Mouse (Mus musculus) bone marrow, adult 2 months (tissue): ENCODE measurements around the gene Nfia. TPM values are rescaled to one million over a fixed set of nuclear protein-coding genes. Genes with fewer than 3 reads are reported as not detected.

Experiments used
- H3K27ac ChIP-seq: fragments of 200-500 bp; 2 replicates; pipeline ENCODE4 v1.5.1; 2012; ENCODE audit warnings: low read depth, mild to moderate bottlenecking, control low read depth, inconsistent platforms, low read length; ENCODE audit not compliant: control insufficient read depth, poor library complexity, insufficient read depth
- H3K4me1 ChIP-seq: fragments of 200-500 bp; 2 replicates; pipeline ENCODE4 v1.6.1; 2011; ENCODE audit warnings: low read length; ENCODE audit not compliant: control insufficient read depth, insufficient read depth
- H3K4me3 ChIP-seq: fragments of 200-500 bp; replicated peaks from 2 replicates; pipeline ENCODE3; 2011; ENCODE audit warnings: mild to moderate bottlenecking, low read depth, low read length, control low read depth; ENCODE audit not compliant: control insufficient read depth
- CTCF ChIP-seq: fragments of 200-500 bp; IDR thresholded peaks from 2 replicates; pipeline ENCODE4 v1.5.1; 2011; ENCODE audit warnings: low read length, control low read depth; ENCODE audit not compliant: control insufficient read depth, insufficient read depth
- POLR2A ChIP-seq: fragments of 200-500 bp; IDR thresholded peaks from 2 replicates; pipeline ENCODE4 v1.6.1; 2011; ENCODE audit warnings: low read depth, mild to moderate bottlenecking, control low read depth, low read length, borderline replicate concordance; ENCODE audit not compliant: control insufficient read depth
- WGBS: fragments of 180-500 bp; shearing (Covaris S2); methylation state at CpG from one replicate; pipeline ENCODE4 v1.1.7; 2018; 5-methylcytosine and 5-hydroxymethylcytosine counted together
- polyA plus RNA-seq: library from polyadenylated mRNA; stranded (reverse); fragments of >200 nt; gene quantifications from 2 replicates; pipeline ENCODE4 v1.2.4, GENCODE M21; 2011; ENCODE audit warnings: low replicate concordance; ENCODE audit not compliant: missing spikeins, insufficient read depth, insufficient read length

The Nfia gene
- polyA plus RNA-seq, 1 experiment = 5.8 TPM

GRCm38 (mm10) chr4:97891611-97892010, 119.1 kb downstream of the Nfia start:
- WGBS = 52% methylated on average over 1 of the region's 1 CpGs
- TF ChIP-seq POLR2A (no peak), CTCF (no peak)
- no peak overlapping the region for H3K4me3 ChIP-seq
- H3K4me1 ChIP-seq = no peaks in the 10 kb centered on the region; the same call in 1 of the 2 replicates
- no peak overlapping the region for H3K27ac ChIP-seq

- Histone ChIP-seq H3K27ac (no peak overlapping the region), H3K4me3 (no peak overlapping the region), H3K4me1 (no peaks in the 10 kb centered on the region; the same call in 1 of the 2 replicates)
- TF ChIP-seq POLR2A = no peak
- TF ChIP-seq CTCF = no peak
- WGBS = 46% methylated on average over 10 of the region's 10 CpGs
Measured at GRCm38 (mm10) chr4:97893915-97894884, 121.7 kb downstream of the Nfia start.

GRCm38 (mm10) chr4:97895940-97896339, 123.4 kb downstream of the Nfia start:
- WGBS = 43% methylated on average over 5 of the region's 5 CpGs
- H3K4me1 ChIP-seq = no peaks in the 10 kb centered on the region; the same call in 1 of the 2 replicates
- no peak overlapping the region for H3K4me3 ChIP-seq
- TF ChIP-seq CTCF (no peak), POLR2A (no peak)
- H3K27ac ChIP-seq = no peak overlapping the region

- TF ChIP-seq CTCF (no peak), POLR2A (no peak)
- H3K4me3 ChIP-seq = no peak overlapping the region
- H3K27ac ChIP-seq = no peak overlapping the region
- H3K4me1 ChIP-seq = no peaks in the 10 kb centered on the region; the same call in 1 of the 2 replicates
- 62% methylated on average over 12 of the region's 12 CpGs for WGBS
Measured at GRCm38 (mm10) chr4:97900256-97900944, 127.9 kb downstream of the Nfia start.

- TF ChIP-seq CTCF (no peak), POLR2A (no peak)
- peaks cover 4% of the 10 kb centered on the region for H3K4me1 ChIP-seq
- no peak overlapping the region for H3K27ac ChIP-seq
- H3K4me3 ChIP-seq = no peak overlapping the region
- 57% methylated on average over 4 of the region's 4 CpGs for WGBS
Measured at GRCm38 (mm10) chr4:97905826-97906225, 133.3 kb downstream of the Nfia start.

- no peak overlapping the region for H3K27ac ChIP-seq
Measured at GRCm38 (mm10) chr4:97908576-97909147, 136.1 kb downstream of the Nfia start.

GRCm38 (mm10) chr4:97910115-97910776, 137.7 kb downstream of the Nfia start:
- Histone ChIP-seq H3K4me3 (peak overlapping the region; percentile 28), H3K27ac (no peak overlapping the region), H3K4me1 (peaks cover 6% of the 10 kb centered on the region)
- TF ChIP-seq CTCF (no peak), POLR2A (no peak)
- WGBS = 56% methylated on average over 9 of the region's 9 CpGs

More at GRCm38 (mm10) chr4:97908576-97909147, 136.1 kb downstream of the Nfia start:
- 55% methylated on average over 4 of the region's 4 CpGs for WGBS
- H3K4me1 ChIP-seq = peaks cover 6% of the 10 kb centered on the region
- TF ChIP-seq POLR2A = no peak
- H3K4me3 ChIP-seq = no peak overlapping the region

- 60% methylated on average over 27 of the region's 27 CpGs for WGBS
- Histone ChIP-seq H3K4me3 (peak overlapping the region; percentile 28), H3K4me1 (peaks cover 6% of the 10 kb centered on the region), H3K27ac (0 out of 2 replicates have a peak overlapping the region, but pooled peaks have one; percentile 26)
- TF ChIP-seq POLR2A (no peak), CTCF (no peak)
Measured at GRCm38 (mm10) chr4:97910777-97911580, 138.4 kb downstream of the Nfia start.
